Mouse (Mus musculus): Measurements from ENCODE around the gene Elp4.

The Elp4 gene

GRCm38 (mm10) chr2:105806047-105806446 lies 98.3 kb downstream of the Elp4 start:
- no peak for DNase-seq (ENCODE audit: low read depth, low spot score)

DNA sequence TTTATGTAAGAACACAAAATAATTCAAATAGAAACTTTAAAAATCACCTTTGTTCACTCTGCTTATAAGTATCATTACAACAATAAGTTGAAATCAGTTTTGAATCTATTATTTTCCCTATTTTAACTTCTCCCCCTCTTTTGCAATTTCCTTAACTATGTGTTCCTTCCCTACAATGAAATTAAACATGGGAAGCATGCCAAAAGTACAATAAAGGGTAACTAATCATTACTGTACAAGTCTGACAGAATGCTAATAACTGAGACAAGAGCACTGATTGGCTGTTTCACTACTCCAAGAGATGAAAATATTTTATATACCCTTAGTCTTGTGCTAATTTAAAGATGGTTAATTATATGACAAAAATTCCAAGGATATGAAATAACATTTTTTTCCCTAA lies 99.2 kb downstream of the Elp4 start:
- DNase-seq (ENCODE audit: low read depth, low spot score), result no peak

DNA sequence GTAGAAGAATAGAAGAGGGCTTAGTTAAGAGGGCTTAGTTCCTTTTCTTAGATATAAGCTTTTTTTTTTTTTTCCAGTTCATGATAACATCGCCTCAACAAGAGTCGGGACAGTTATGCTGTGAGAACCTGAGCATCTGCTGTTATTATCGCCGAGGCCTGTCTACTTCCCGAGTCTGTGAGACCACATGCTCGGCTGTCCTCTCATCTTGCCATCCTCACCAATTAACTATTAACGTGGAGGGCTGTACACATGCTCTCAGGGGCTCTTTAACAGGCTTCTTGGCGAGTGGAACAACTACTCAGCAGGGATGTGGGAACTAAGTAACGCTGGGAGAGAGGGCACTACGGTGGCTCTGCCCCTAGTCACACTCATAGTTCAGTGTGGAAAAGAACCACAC lies 99.9 kb downstream of the Elp4 start:
- no peak for DNase-seq (ENCODE audit: low read depth, low spot score)

- no peak for DNase-seq (ENCODE audit: low read depth, low spot score)
These were observed 100.9 kb downstream of the Elp4 start for GRCm38 (mm10) chr2:105803427-105803826.

DNA sequence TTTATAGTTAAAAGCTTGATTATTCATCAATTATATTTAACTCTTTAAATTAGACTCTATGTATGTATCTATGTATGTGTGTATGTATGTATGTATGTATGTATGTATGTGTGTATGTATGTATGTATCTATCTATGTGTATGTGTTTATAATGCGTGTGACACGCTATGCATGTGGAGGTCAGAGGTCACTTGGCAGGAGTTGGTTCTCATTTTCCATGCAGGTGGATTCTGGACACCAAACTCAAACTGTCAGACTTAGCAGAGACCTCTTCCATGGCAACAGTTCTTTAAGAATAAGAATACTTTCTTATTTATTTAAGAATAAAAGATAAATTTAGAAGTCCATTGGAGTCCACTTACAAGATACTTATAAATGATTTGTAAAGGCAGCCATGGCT lies 101.5 kb downstream of the Elp4 start:
- no peak for DNase-seq (ENCODE audit: low read depth, low spot score)

DNA sequence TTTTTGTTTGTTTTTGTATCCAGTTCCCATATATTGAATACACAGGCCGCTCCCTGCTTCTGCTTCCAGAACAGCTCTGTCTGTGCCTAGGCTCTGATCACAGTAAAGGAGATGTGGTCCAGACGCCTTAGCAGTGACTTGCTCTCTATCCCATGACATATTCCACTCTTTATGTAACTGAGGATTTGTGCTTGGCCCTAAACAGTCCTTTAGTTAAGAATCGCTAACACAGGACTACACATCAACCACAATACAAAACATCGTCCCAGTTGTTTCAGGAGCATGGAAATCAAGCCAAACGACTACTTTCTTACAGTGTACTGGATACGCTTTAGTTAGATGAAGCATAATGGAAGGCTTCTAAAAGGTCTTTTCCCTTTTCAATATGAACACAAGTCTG lies 102.8 kb downstream of the Elp4 start:
- no peak for DNase-seq (ENCODE audit: low read depth, low spot score)

DNA sequence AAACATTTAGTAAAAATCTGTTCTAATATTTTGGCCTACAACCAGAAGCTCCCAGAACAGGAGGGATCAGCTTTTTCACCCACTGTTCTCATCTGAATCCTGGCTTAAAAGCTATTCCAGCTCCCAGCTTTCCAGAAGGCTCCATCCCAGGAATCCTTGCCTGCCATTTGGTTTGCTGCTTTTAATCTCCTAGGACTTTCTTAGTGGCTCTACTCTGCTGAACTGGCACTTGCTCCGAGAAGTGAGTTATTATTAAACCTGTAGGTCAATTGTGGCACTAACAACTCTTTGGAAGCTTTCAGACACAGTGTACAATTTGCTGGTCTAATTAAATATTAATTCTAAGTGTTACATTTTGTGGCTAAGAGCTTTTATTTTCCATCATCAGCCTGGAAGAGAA lies 103.7 kb downstream of the Elp4 start:
- no peak for DNase-seq (ENCODE audit: low read depth, low spot score)

DNA sequence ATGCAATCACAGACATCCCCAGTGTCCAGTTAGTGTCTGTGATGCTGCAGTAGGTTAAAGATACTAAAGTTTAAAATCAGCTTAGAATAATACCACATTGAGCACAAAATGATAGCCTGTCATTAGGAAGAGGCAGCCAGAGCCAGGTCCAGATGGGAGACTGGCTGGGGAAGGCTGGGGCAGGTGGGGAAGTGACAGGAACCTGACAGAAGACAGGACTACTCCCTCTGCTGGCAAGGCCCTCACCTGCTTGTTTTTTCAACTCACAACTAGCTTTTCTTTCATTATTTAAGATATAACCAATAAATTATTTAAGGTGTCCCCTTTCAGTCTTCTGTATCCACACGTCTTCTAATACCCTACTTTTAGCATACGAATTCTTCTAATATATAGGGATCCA lies 104.5 kb downstream of the Elp4 start:
- no peak for DNase-seq (ENCODE audit: low read depth, low spot score)

- DNase-seq (ENCODE audit: low read depth, low spot score), result no peak
These were observed 106.5 kb downstream of the Elp4 start for GRCm38 (mm10) chr2:105797842-105798241.

DNA sequence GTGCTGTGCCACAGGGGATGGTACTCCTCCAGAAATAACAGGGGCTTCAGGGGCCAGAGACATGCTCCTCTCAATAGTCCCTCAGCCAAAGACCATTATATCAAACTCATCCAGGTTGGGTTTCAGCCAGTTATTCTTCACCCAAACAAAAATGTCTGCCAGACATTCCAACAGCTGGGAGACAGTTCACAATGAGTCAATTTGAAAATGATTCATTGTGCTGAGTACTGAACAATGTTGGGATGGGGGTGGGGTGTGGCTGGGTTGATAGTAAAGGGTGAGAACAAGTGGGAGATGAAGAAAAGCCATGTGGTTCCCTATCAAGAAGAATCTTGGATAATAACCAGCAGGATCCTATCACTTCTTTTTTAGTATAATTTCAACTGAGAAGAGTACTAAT lies 108.3 kb downstream of the Elp4 start:
- DNase-seq (ENCODE audit: low read depth, low spot score), result no peak

- no peak for DNase-seq (ENCODE audit: low read depth, low spot score)
These were observed 111.8 kb downstream of the Elp4 start for GRCm38 (mm10) chr2:105792339-105793120.

GRCm38 (mm10) chr2:105789936-105790335 lies 114.4 kb downstream of the Elp4 start:
- DNase-seq (ENCODE audit: low read depth, low spot score), result no peak

- no peak for DNase-seq (ENCODE audit: low read depth, low spot score)
These were observed 116.6 kb downstream of the Elp4 start for GRCm38 (mm10) chr2:105787726-105788125.

DNA sequence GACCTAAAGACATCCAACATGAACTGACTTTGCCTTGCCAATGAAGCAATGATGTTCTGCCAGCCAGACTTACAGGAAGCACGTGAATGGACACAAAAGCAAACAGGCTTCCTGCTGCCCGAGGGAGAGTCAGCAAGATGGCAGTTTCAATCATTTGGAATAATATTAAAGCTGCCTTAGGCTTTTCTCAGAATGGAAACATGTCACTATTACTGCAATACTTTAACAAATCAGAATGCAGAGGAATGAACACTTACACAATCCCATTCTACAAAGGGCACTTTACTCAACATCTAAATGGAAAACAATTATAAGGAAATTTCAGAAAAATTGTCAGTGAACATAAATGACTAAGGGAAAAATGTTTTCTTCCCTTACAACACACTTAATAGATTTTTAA lies 117.4 kb downstream of the Elp4 start:
- no peak for DNase-seq (ENCODE audit: low read depth, low spot score)

GRCm38 (mm10) chr2:105782885-105783284 lies 121.5 kb downstream of the Elp4 start:
- DNase-seq (ENCODE audit: low read depth, low spot score), result no peak

DNA sequence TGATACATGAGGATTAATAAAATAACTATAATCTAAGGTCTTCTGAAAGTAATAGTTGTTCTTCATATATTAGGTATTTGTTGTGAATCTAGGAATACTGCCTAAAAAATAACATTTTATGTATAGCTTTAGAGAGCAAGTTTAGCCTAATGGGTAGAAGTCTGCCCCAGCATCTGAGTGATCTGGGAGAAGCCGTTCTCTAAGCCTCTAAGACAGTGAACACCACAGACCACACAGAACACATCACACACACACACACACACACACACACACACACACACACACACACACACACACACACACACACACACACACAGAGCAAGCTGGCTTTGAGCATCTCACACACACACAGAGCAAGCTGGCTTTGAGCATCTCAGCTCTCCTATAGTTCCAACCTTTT lies 123.6 kb downstream of the Elp4 start:
- DNase-seq (ENCODE audit: low read depth, low spot score), result no peak

DNA sequence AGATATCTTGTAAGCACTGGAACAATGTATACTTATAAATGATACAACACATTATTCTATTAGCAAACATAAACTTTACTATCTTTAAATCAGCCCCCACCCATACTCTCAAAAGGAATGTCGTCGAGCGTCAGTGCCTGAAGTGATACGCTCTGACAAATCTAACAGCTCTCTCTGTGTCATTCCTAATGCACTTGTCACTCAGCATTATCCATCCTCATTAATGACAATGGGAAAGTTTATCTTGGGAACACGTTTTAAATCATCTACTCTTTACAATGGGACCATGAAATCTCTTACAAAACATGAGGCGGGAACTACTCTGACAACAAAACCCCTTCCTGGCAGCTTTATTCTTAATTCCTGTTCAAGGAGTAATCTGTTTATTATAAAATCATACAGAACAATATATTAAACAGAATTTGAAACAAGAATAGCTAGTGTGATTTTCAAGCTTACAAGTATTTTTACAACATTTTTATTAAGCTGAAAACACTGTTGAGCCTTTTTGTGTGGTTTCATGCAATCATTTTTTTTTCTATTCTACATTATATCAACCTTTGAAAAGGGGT lies 125.0 kb downstream of the Elp4 start:
- DNase-seq (ENCODE audit: low read depth, low spot score), result no peak

DNA sequence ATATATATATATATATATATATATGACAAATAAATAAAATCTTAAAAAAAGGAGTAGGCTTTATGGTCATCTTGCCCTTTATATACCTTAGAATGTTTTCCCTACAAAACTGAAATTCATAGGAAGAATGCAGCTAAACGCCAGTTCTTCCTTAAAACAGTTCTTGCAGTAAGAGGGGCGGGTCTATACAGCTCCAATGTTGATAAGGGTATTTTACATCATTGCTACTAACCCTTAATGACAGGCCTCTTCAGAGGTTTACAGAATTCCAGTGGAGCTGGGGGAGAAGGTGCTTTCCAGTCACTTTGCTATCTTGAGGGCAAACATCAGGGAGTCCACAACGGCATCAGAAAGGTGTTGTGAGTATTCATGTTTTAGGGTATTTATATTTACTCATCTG lies 133.1 kb downstream of the Elp4 start:
- DNase-seq (ENCODE audit: low read depth, low spot score), result no peak

DNA sequence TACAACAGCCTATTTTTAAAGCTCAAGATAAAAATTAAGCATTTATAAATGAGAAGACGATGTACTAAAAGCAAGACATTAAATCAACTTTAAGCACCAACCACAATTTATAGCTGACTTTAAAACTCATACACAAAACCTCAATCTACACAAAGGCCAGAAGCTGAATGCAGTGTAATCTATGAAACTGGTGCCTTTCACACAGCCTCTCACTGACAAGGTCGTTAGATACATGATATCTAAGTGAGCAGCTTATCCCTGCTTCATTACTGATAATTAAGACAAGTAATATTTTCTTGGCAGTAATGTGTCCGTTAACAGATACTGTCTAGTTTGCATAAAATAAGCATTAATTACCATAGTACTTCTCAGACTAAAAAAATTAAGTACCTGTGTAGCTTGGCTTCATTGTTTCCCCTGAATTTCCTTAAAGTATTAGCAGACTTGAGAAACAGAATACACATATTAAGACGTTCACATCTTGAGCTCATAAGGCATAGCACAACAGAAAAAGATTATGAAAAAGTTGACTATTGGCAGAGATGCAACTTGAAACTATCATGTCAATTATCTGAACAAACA lies 134.5 kb downstream of the Elp4 start:
- DNase-seq (ENCODE audit: low read depth, low spot score), result no peak

DNA sequence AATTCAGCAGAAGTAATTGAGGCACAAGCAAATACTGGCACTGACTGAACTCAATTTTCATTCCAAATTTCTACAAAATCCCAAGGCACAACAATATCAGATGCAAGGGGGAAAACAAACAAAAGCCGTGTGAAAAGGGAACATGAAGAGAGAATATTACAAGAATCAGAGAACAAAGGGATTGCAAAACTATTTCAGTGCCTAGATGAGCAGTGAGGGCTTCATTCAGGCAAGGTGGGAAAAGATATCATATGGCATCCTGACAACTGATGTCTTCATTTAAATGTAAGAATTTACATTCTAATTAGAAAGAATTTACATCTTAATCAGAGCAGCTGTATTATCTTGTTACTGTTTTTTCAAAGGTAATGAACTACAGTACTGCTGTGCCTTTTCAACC lies 150.9 kb downstream of the Elp4 start:
- no peak for DNase-seq (ENCODE audit: low read depth, low spot score)

GRCm38 (mm10) chr2:105749111-105749510 lies 155.3 kb downstream of the Elp4 start:
- no peak for DNase-seq (ENCODE audit: low read depth, low spot score)

GRCm38 (mm10) chr2:105746896-105747295 lies 157.5 kb downstream of the Elp4 start:
- no peak for DNase-seq (ENCODE audit: low read depth, low spot score)

DNA sequence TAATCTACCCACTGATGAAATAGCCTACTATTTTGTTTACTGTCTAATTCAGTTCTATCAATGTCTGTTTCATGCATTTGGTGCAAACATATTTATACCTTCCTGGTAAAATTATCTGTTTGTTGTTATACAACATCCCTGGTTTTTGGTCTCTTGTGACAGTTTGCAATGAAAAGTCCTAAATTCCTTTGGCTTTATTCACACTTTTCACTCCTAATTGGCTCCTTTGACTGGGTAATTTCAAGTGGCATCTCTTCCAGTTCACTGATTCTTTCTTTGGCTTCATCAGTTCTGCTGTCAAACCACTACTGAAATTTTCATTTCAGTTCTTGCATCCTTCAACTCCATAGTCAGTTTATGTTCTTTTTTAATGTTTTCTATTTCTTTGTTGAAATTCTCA lies 168.2 kb downstream of the Elp4 start:
- DNase-seq (ENCODE audit: low read depth, low spot score), result no peak
